Mouse (Mus musculus): ENCODE measurements around the gene Reep3. TPM values are rescaled to one million over a fixed set of nuclear protein-coding genes. Genes with fewer than 3 reads are reported as not detected.

The Reep3 gene
- 27.2 and 29.3 TPM in 2 replicates for polyA plus RNA-seq (2014; fragmentation: Nextera tagmentation; extraction: Ambion mirVana)

GRCm38 (mm10) chr10:67096621-67097436 lies at the start of gene Reep3:
Gene Reep3 (minus strand): TSS chr10:67096945.
- Histone ChIP-seq H3K9ac (replicated peaks; ENCODE audit: low read length) (peak within 1 kb of the TSS; percentile 98), H3K27ac (replicated peaks; ENCODE audit: low read depth, low read length) (peak within 1 kb of the TSS; percentile 97), H3K4me2 (ENCODE audit: low read depth, low read length) (peak within 1 kb of the TSS; percentile 75), H3K4me1 (ENCODE audit: control insufficient read depth, insufficient read depth, low read length) (no peaks in the 10 kb centered on the region), H3K9me3 (replicated peaks; ENCODE audit: control insufficient read depth, low read length) (no peaks in the 10 kb centered on the region), H3K4me3 (ENCODE audit: low read depth, low read length) (peak within 1 kb of the TSS; percentile 86), H3K27me3 (ENCODE audit: control insufficient read depth, insufficient read depth, low read length) (no peaks in the 10 kb centered on the region), H3K36me3 (replicated peaks; ENCODE audit: control insufficient read depth, insufficient read depth, low read depth, low read length) (no peaks in the 10 kb centered on the region)
- DNase-seq (ENCODE audit: low spot score) (peak; percentile 75), ATAC-seq (replicated peaks; ENCODE audit: insufficient number of reproducible peaks, low FRiP score, low TSS enrichment, low read depth) (peak; percentile 69)
- under 1% methylated on average over 81 of the region's 97 CpGs for WGBS

- H3K36me3 ChIP-seq (replicated peaks; ENCODE audit: control insufficient read depth, insufficient read depth, low read depth, low read length): no peaks in the 10 kb centered on the region
- DNase-seq (ENCODE audit: low spot score) (no peak), ATAC-seq (replicated peaks; ENCODE audit: insufficient number of reproducible peaks, low FRiP score, low TSS enrichment, low read depth) (no peak)
- no peaks in the 10 kb centered on the region for H3K9me3 ChIP-seq (replicated peaks; ENCODE audit: control insufficient read depth, low read length)
- WGBS: 83% methylated on average over 4 of the region's 4 CpGs
- no peaks in the 10 kb centered on the region for H3K4me1 ChIP-seq (ENCODE audit: control insufficient read depth, insufficient read depth, low read length)
- H3K9ac ChIP-seq (replicated peaks; ENCODE audit: low read length): no peak overlapping the region
- H3K4me2 ChIP-seq (ENCODE audit: low read depth, low read length): no peak overlapping the region
- no peak overlapping the region for H3K27ac ChIP-seq (replicated peaks; ENCODE audit: low read depth, low read length)
- no peaks in the 10 kb centered on the region for H3K27me3 ChIP-seq (ENCODE audit: control insufficient read depth, insufficient read depth, low read length)
- H3K4me3 ChIP-seq (ENCODE audit: low read depth, low read length): no peak overlapping the region
Observed at GRCm38 (mm10) chr10:67145623-67146022, 48.9 kb upstream of the Reep3 start.

GRCm38 (mm10) chr10:67144269-67144668 lies 47.5 kb upstream of the Reep3 start:
- Histone ChIP-seq H3K4me1 (ENCODE audit: control insufficient read depth, insufficient read depth, low read length) (no peaks in the 10 kb centered on the region), H3K36me3 (replicated peaks; ENCODE audit: control insufficient read depth, insufficient read depth, low read depth, low read length) (no peaks in the 10 kb centered on the region), H3K9ac (replicated peaks; ENCODE audit: low read length) (no peak overlapping the region), H3K4me2 (ENCODE audit: low read depth, low read length) (no peak overlapping the region), H3K9me3 (replicated peaks; ENCODE audit: control insufficient read depth, low read length) (no peaks in the 10 kb centered on the region), H3K4me3 (ENCODE audit: low read depth, low read length) (no peak overlapping the region), H3K27ac (replicated peaks; ENCODE audit: low read depth, low read length) (no peak overlapping the region), H3K27me3 (ENCODE audit: control insufficient read depth, insufficient read depth, low read length) (no peaks in the 10 kb centered on the region)
- ATAC-seq (replicated peaks; ENCODE audit: insufficient number of reproducible peaks, low FRiP score, low TSS enrichment, low read depth) (no peak), DNase-seq (ENCODE audit: low spot score) (peak; percentile 28)
- WGBS: 41% methylated on average over 2 of the region's 2 CpGs

GRCm38 (mm10) chr10:67143661-67144060 lies 46.9 kb upstream of the Reep3 start:
- Histone ChIP-seq H3K4me3 (ENCODE audit: low read depth, low read length) (no peak overlapping the region), H3K27ac (replicated peaks; ENCODE audit: low read depth, low read length) (no peak overlapping the region), H3K9me3 (replicated peaks; ENCODE audit: control insufficient read depth, low read length) (no peaks in the 10 kb centered on the region), H3K4me1 (ENCODE audit: control insufficient read depth, insufficient read depth, low read length) (no peaks in the 10 kb centered on the region), H3K36me3 (replicated peaks; ENCODE audit: control insufficient read depth, insufficient read depth, low read depth, low read length) (no peaks in the 10 kb centered on the region), H3K9ac (replicated peaks; ENCODE audit: low read length) (no peak overlapping the region), H3K4me2 (ENCODE audit: low read depth, low read length) (no peak overlapping the region), H3K27me3 (ENCODE audit: control insufficient read depth, insufficient read depth, low read length) (no peaks in the 10 kb centered on the region)
- ATAC-seq (replicated peaks; ENCODE audit: insufficient number of reproducible peaks, low FRiP score, low TSS enrichment, low read depth) (no peak), DNase-seq (ENCODE audit: low spot score) (peak; percentile 69)

GRCm38 (mm10) chr10:67137437-67137836 lies 40.7 kb upstream of the Reep3 start:
- WGBS: 90% methylated on average over 2 of the region's 2 CpGs

GRCm38 (mm10) chr10:67134322-67134721 lies 37.6 kb upstream of the Reep3 start:
- Histone ChIP-seq H3K4me1 (ENCODE audit: control insufficient read depth, insufficient read depth, low read length) (no peaks in the 10 kb centered on the region), H3K27ac (replicated peaks; ENCODE audit: low read depth, low read length) (no peak overlapping the region), H3K4me2 (ENCODE audit: low read depth, low read length) (no peak overlapping the region), H3K9ac (replicated peaks; ENCODE audit: low read length) (no peak overlapping the region), H3K4me3 (ENCODE audit: low read depth, low read length) (no peak overlapping the region), H3K27me3 (ENCODE audit: control insufficient read depth, insufficient read depth, low read length) (no peaks in the 10 kb centered on the region), H3K9me3 (replicated peaks; ENCODE audit: control insufficient read depth, low read length) (no peaks in the 10 kb centered on the region), H3K36me3 (replicated peaks; ENCODE audit: control insufficient read depth, insufficient read depth, low read depth, low read length) (no peaks in the 10 kb centered on the region)
- WGBS: 89% methylated on average over 2 of the region's 2 CpGs
- no peak for DNase-seq (ENCODE audit: low spot score)
- no peak for ATAC-seq (replicated peaks; ENCODE audit: insufficient number of reproducible peaks, low FRiP score, low TSS enrichment, low read depth)

More at GRCm38 (mm10) chr10:67137437-67137836, 40.7 kb upstream of the Reep3 start:
- no peaks in the 10 kb centered on the region for H3K9me3 ChIP-seq (replicated peaks; ENCODE audit: control insufficient read depth, low read length)
- no peak overlapping the region for H3K4me2 ChIP-seq (ENCODE audit: low read depth, low read length)
- no peak for DNase-seq (ENCODE audit: low spot score)
- no peak overlapping the region for H3K9ac ChIP-seq (replicated peaks; ENCODE audit: low read length)
- no peak overlapping the region for H3K4me3 ChIP-seq (ENCODE audit: low read depth, low read length)
- no peaks in the 10 kb centered on the region for H3K27me3 ChIP-seq (ENCODE audit: control insufficient read depth, insufficient read depth, low read length)
- H3K36me3 ChIP-seq (replicated peaks; ENCODE audit: control insufficient read depth, insufficient read depth, low read depth, low read length): no peaks in the 10 kb centered on the region
- H3K27ac ChIP-seq (replicated peaks; ENCODE audit: low read depth, low read length): no peak overlapping the region
- ATAC-seq (replicated peaks; ENCODE audit: insufficient number of reproducible peaks, low FRiP score, low TSS enrichment, low read depth): no peak
- no peaks in the 10 kb centered on the region for H3K4me1 ChIP-seq (ENCODE audit: control insufficient read depth, insufficient read depth, low read length)

GRCm38 (mm10) chr10:67131709-67132108 lies 35.0 kb upstream of the Reep3 start:
- H3K27me3 ChIP-seq (ENCODE audit: control insufficient read depth, insufficient read depth, low read length): no peaks in the 10 kb centered on the region

GRCm38 (mm10) chr10:67129531-67129930 lies 32.8 kb upstream of the Reep3 start:
- H3K4me1 ChIP-seq (ENCODE audit: control insufficient read depth, insufficient read depth, low read length): no peaks in the 10 kb centered on the region
- ATAC-seq (replicated peaks; ENCODE audit: insufficient number of reproducible peaks, low FRiP score, low TSS enrichment, low read depth) (no peak), DNase-seq (ENCODE audit: low spot score) (no peak)
- H3K4me3 ChIP-seq (ENCODE audit: low read depth, low read length): no peak overlapping the region
- H3K27me3 ChIP-seq (ENCODE audit: control insufficient read depth, insufficient read depth, low read length): no peaks in the 10 kb centered on the region
- H3K4me2 ChIP-seq (ENCODE audit: low read depth, low read length): no peak overlapping the region
- H3K9ac ChIP-seq (replicated peaks; ENCODE audit: low read length): no peak overlapping the region
- H3K9me3 ChIP-seq (replicated peaks; ENCODE audit: control insufficient read depth, low read length): no peaks in the 10 kb centered on the region
- WGBS: 50% methylated on average over 1 of the region's 1 CpGs
- no peaks in the 10 kb centered on the region for H3K36me3 ChIP-seq (replicated peaks; ENCODE audit: control insufficient read depth, insufficient read depth, low read depth, low read length)
- no peak overlapping the region for H3K27ac ChIP-seq (replicated peaks; ENCODE audit: low read depth, low read length)

More at GRCm38 (mm10) chr10:67131709-67132108, 35.0 kb upstream of the Reep3 start:
- Histone ChIP-seq H3K9me3 (replicated peaks; ENCODE audit: control insufficient read depth, low read length) (no peaks in the 10 kb centered on the region), H3K4me2 (ENCODE audit: low read depth, low read length) (no peak overlapping the region), H3K4me1 (ENCODE audit: control insufficient read depth, insufficient read depth, low read length) (no peaks in the 10 kb centered on the region), H3K27ac (replicated peaks; ENCODE audit: low read depth, low read length) (no peak overlapping the region), H3K36me3 (replicated peaks; ENCODE audit: control insufficient read depth, insufficient read depth, low read depth, low read length) (no peaks in the 10 kb centered on the region), H3K9ac (replicated peaks; ENCODE audit: low read length) (no peak overlapping the region), H3K4me3 (ENCODE audit: low read depth, low read length) (no peak overlapping the region)
- DNase-seq (ENCODE audit: low spot score) (no peak), ATAC-seq (replicated peaks; ENCODE audit: insufficient number of reproducible peaks, low FRiP score, low TSS enrichment, low read depth) (no peak)
- WGBS: 63% methylated on average over 1 of the region's 1 CpGs
